ENCODE assay signal across 16 mouse cellular contexts in genomic region chr4:57916711-57917110, GRCm38 (mm10). TPM values are rescaled to one million over a fixed set of nuclear protein-coding genes. Genes with fewer than 3 reads are reported as not detected.
DNase-seq lines count a peak whose midpoint lies in the region; ATAC-seq and TF ChIP-seq lines count a peak whose summit lies in the region.
"Had no signal": no experiment of that assay in that cellular context is flagged by ENCODE, and none has a peak within 500 bp of the region (broad histone marks: within the 10 kb centered on the region; RNA-seq: fewer than 3 reads in every experiment).

No protein-coding gene starts in this region.

- peaks cover 8% of the 10 kb centered on the region for H3K4me1 ChIP-seq in heart, embryonic 11.5 days (ENCODE audit: control insufficient read depth, insufficient read depth, low read length)
- peaks cover 33% of the 10 kb centered on the region for H3K4me1 ChIP-seq in kidney, embryonic 15.5 days
- H3K4me1 ChIP-seq in intestine, embryonic 15.5 days (replicated peaks): peaks cover 8% of the 10 kb centered on the region
- H3K4me1 ChIP-seq in small intestine, adult 2 months (ENCODE audit: control insufficient read depth, insufficient read depth, insufficient read length, low read length): peaks cover 10% of the 10 kb centered on the region; the same call in 1 of the 2 replicates

- H3K9me3 ChIP-seq in heart, embryonic 11.5 days (replicated peaks; ENCODE audit: control insufficient read depth, low read length): no peaks in the 10 kb centered on the region; the same call in 1 of the 2 replicates
- H3K9me3 ChIP-seq in kidney, embryonic 15.5 days (replicated peaks): no peaks in the 10 kb centered on the region
- H3K9me3 ChIP-seq in intestine, embryonic 15.5 days: no peaks in the 10 kb centered on the region
- H3K9me3 ChIP-seq: midbrain, embryonic 10.5 days had no signal

- TF ChIP-seq CTCF in small intestine, adult 2 months (IDR thresholded peaks at IDR 0.05; ENCODE audit: extremely low read depth, insufficient read length, insufficient replicate concordance, low read depth, low read length): no peak

- 60% methylated on average over 4 of the region's 4 CpGs for WGBS in heart, embryonic 11.5 days (ENCODE audit: insufficient replicate concordance)
- 61% methylated on average over 4 of the region's 4 CpGs for WGBS in kidney, embryonic 15.5 days
- WGBS in intestine, embryonic 15.5 days: 44% methylated on average over 4 of the region's 4 CpGs
- WGBS in small intestine, adult 2 months: 28% methylated on average over 4 of the region's 4 CpGs

- ATAC-seq in heart, embryonic 11.5 days (replicated peaks; ENCODE audit: insufficient number of reproducible peaks, low FRiP score, low TSS enrichment): no peak
- ATAC-seq in kidney, embryonic 15.5 days (replicated peaks; ENCODE audit: low FRiP score): no peak
- ATAC-seq in intestine, embryonic 15.5 days: peak; percentile 53
- ATAC-seq: forebrain, embryonic 14.5 days; Patski had no signal

- no peak for DNase-seq in heart, adult 18-20 months
- no peak for DNase-seq in kidney, postnatal 10 days
- no peak for DNase-seq in B cell, adult 2 months
- no peak for DNase-seq in ovary, postnatal 36 days (ENCODE audit: low spot score)
- DNase-seq: heart, adult 2 months; right cerebral cortex, postnatal 14 days had no signal

- peak overlapping the region; percentile 27; the same call in 1 of the 2 replicates for H3K4me3 ChIP-seq in heart, embryonic 11.5 days (ENCODE audit: low read depth, low read length)
- no peak overlapping the region for H3K4me3 ChIP-seq in kidney, embryonic 15.5 days (replicated peaks)
- H3K4me3 ChIP-seq in intestine, embryonic 15.5 days (replicated peaks): peak overlapping the region; percentile 41; the same call in 1 of the 2 replicates
- peak overlapping the region; percentile 70; the same call in 1 of the 2 replicates for H3K4me3 ChIP-seq in small intestine, adult 2 months (ENCODE audit: low read depth, low read length)
- H3K4me3 ChIP-seq: heart, adult 2 months; layer of hippocampus, adult 2 months; midbrain, embryonic 10.5 days had no signal

- no peak overlapping the region for H3K9ac ChIP-seq in heart, embryonic 11.5 days (ENCODE audit: low read depth, low read length)
- H3K9ac ChIP-seq in kidney, embryonic 15.5 days: no peak overlapping the region
- H3K9ac ChIP-seq in intestine, embryonic 15.5 days: no peak overlapping the region
- H3K9ac ChIP-seq: hindbrain, embryonic 14.5 days had no signal

- H3K27ac ChIP-seq in heart, embryonic 11.5 days (ENCODE audit: low read depth, low read length): no peak overlapping the region
- peak overlapping the region; percentile 45; the same call in 1 of the 2 replicates for H3K27ac ChIP-seq in kidney, embryonic 15.5 days
- peak overlapping the region; percentile 91 for H3K27ac ChIP-seq in intestine, embryonic 15.5 days
- H3K27ac ChIP-seq in small intestine, adult 2 months (ENCODE audit: insufficient read depth, low read depth, low read length): peak overlapping the region; percentile 97
- H3K27ac ChIP-seq: heart, adult 2 months; hindbrain, embryonic 14.5 days; layer of hippocampus, adult 2 months had no signal

- H3K36me3 ChIP-seq in heart, embryonic 11.5 days (ENCODE audit: control insufficient read depth, insufficient read depth, low read length): no peaks in the 10 kb centered on the region
- H3K36me3 ChIP-seq in kidney, embryonic 15.5 days: no peaks in the 10 kb centered on the region
- H3K36me3 ChIP-seq in intestine, embryonic 15.5 days: no peaks in the 10 kb centered on the region
- H3K36me3 ChIP-seq in small intestine, adult 2 months (ENCODE audit: control insufficient read depth, insufficient read depth, low read length): no peaks in the 10 kb centered on the region
- H3K36me3 ChIP-seq: midbrain, embryonic 10.5 days had no signal

- TF ChIP-seq POLR2A in small intestine, adult 2 months (IDR thresholded peaks at IDR 0.05; ENCODE audit: low read depth, low read length): no peak

- H3K27me3 ChIP-seq in heart, embryonic 11.5 days (ENCODE audit: control insufficient read depth, insufficient read depth, low read length): 0 out of 2 replicates have a peak, but pooled peaks cover 6% of the 10 kb centered on the region
- H3K27me3 ChIP-seq in kidney, embryonic 15.5 days: no peaks in the 10 kb centered on the region
- H3K27me3 ChIP-seq in intestine, embryonic 15.5 days (replicated peaks): no peaks in the 10 kb centered on the region
- no peaks in the 10 kb centered on the region for H3K27me3 ChIP-seq in small intestine, adult 2 months (ENCODE audit: control insufficient read depth, insufficient read depth, low read length)
- H3K27me3 ChIP-seq: Patski had no signal

- peak overlapping the region; percentile 65; the same call in 1 of the 2 replicates for H3K4me2 ChIP-seq in heart, embryonic 11.5 days
- peak overlapping the region; percentile 56 for H3K4me2 ChIP-seq in kidney, embryonic 15.5 days
- H3K4me2 ChIP-seq in intestine, embryonic 15.5 days (replicated peaks): peak overlapping the region; percentile 51
- H3K4me2 ChIP-seq: hindbrain, embryonic 14.5 days had no signal

RNA-seq across cellular contexts. Expression of gene D630039A03Rik, which starts 0.6 kb away (rescaled TPM):
- polyA plus RNA-seq in heart, embryonic 11.5 days (2014; fragmentation: Nextera tagmentation; extraction: Ambion mirVana): 0.07 and 0.10 TPM in 2 replicates
- under 1 TPM; 0.17 to 0.23 TPM for total RNA-seq in heart, adult 18-20 months (2021)
- polyA plus RNA-seq in kidney, embryonic 15.5 days (2015; fragmentation: Nextera tagmentation; extraction: Ambion mirVana): 1.2 and 1.6 TPM in 2 replicates
- 10.9 and 11.2 TPM in 2 replicates for polyA plus RNA-seq in intestine, embryonic 15.5 days (2015; fragmentation: Nextera tagmentation; extraction: Ambion mirVana)
- 3.2 and 13.4 TPM in 2 replicates for polyA plus RNA-seq in small intestine, adult 2 months (2012; rRNA removed)
- total RNA-seq: gastrocnemius, adult 18-20 months had no signal
- polyA plus RNA-seq: forebrain, embryonic 14.5 days had no signal

RNA-seq across cellular contexts. Expression of gene Txn1, which starts 39.5 kb away (rescaled TPM):
- polyA plus RNA-seq in heart, embryonic 11.5 days (2014; fragmentation: Nextera tagmentation; extraction: Ambion mirVana): 318 and 328 TPM in 2 replicates
- total RNA-seq in heart, adult 18-20 months (2021): 100 to 1,000 TPM; 115 to 116 TPM
- polyA plus RNA-seq in kidney, embryonic 15.5 days (2015; fragmentation: Nextera tagmentation; extraction: Ambion mirVana): 476 and 514 TPM in 2 replicates
- 632 and 657 TPM in 2 replicates for polyA plus RNA-seq in intestine, embryonic 15.5 days (2015; fragmentation: Nextera tagmentation; extraction: Ambion mirVana)
- polyA plus RNA-seq in small intestine, adult 2 months (2012; rRNA removed): 67.4 and 181 TPM in 2 replicates
